Mouse (Mus musculus): ENCODE results near the gene Erlin1.

The Erlin1 gene

GRCm38 (mm10) chr19:44069121-44069913, at the start of gene Erlin1:
TSS of gene Erlin1 (minus strand) at chr19:44069785.
- peak; percentile 60 for DNase-seq (ENCODE audit: extremely low read depth, low read depth)

- DNase-seq (ENCODE audit: extremely low read depth, low read depth), result no peak
Observed at GRCm38 (mm10) chr19:44117793-44118192, 48.2 kb upstream of the Erlin1 start.

- no peak for DNase-seq (ENCODE audit: extremely low read depth, low read depth)
Observed at GRCm38 (mm10) chr19:44111706-44112105, 42.1 kb upstream of the Erlin1 start.

GRCm38 (mm10) chr19:44110356-44110755, 40.8 kb upstream of the Erlin1 start:
- DNase-seq (ENCODE audit: extremely low read depth, low read depth), result no peak

GRCm38 (mm10) chr19:44108996-44109395, 39.4 kb upstream of the Erlin1 start:
- no peak for DNase-seq (ENCODE audit: extremely low read depth, low read depth)

- DNase-seq (ENCODE audit: extremely low read depth, low read depth), result no peak
Observed at GRCm38 (mm10) chr19:44107661-44108521, 38.3 kb upstream of the Erlin1 start.

GRCm38 (mm10) chr19:44106831-44107660, 37.5 kb upstream of the Erlin1 start, which contains the start of gene Chuk:
TSS of gene Chuk (minus strand) at chr19:44107480.
- peak; percentile 90 for DNase-seq (ENCODE audit: extremely low read depth, low read depth)

- no peak for DNase-seq (ENCODE audit: extremely low read depth, low read depth)
Observed at GRCm38 (mm10) chr19:44104393-44104792, 34.8 kb upstream of the Erlin1 start.

- DNase-seq (ENCODE audit: extremely low read depth, low read depth), result no peak
Observed at GRCm38 (mm10) chr19:44103001-44103400, 33.4 kb upstream of the Erlin1 start.

GRCm38 (mm10) chr19:44100840-44101239, 31.3 kb upstream of the Erlin1 start:
- no peak for DNase-seq (ENCODE audit: extremely low read depth, low read depth)

- no peak for DNase-seq (ENCODE audit: extremely low read depth, low read depth)
Observed at GRCm38 (mm10) chr19:44086278-44086677, 16.7 kb upstream of the Erlin1 start.

- DNase-seq (ENCODE audit: extremely low read depth, low read depth), result no peak
Observed at GRCm38 (mm10) chr19:44080920-44081319, 11.3 kb upstream of the Erlin1 start.

- no peak for DNase-seq (ENCODE audit: extremely low read depth, low read depth)
Observed at GRCm38 (mm10) chr19:44080023-44080422, 10.4 kb upstream of the Erlin1 start.

GRCm38 (mm10) chr19:44077024-44077423, 7.4 kb upstream of the Erlin1 start:
- DNase-seq (ENCODE audit: extremely low read depth, low read depth), result no peak

GRCm38 (mm10) chr19:44076457-44076856, 6.9 kb upstream of the Erlin1 start:
- DNase-seq (ENCODE audit: extremely low read depth, low read depth), result no peak

- no peak for DNase-seq (ENCODE audit: extremely low read depth, low read depth)
Observed at GRCm38 (mm10) chr19:44074986-44075385, 5.4 kb upstream of the Erlin1 start.

GRCm38 (mm10) chr19:44071166-44071565, 1.6 kb upstream of the Erlin1 start:
- no peak for DNase-seq (ENCODE audit: extremely low read depth, low read depth)

GRCm38 (mm10) chr19:44069914-44070232, 288 bp upstream of the Erlin1 start:
- DNase-seq (ENCODE audit: extremely low read depth, low read depth), result no peak

- DNase-seq (ENCODE audit: extremely low read depth, low read depth), result peak; percentile 26
Observed at GRCm38 (mm10) chr19:44068232-44068631, 1.4 kb downstream of the Erlin1 start.

- no peak for DNase-seq (ENCODE audit: extremely low read depth, low read depth)
Observed at GRCm38 (mm10) chr19:44067323-44068049, 2.1 kb downstream of the Erlin1 start.

GRCm38 (mm10) chr19:44064734-44065133, 4.9 kb downstream of the Erlin1 start:
- no peak for DNase-seq (ENCODE audit: extremely low read depth, low read depth)
